Mouse (Mus musculus) lung, postnatal 0 days (tissue): ENCODE measurements around the gene Enah. TPM values are rescaled to one million over a fixed set of nuclear protein-coding genes. Genes with fewer than 3 reads are reported as not detected.

ENCODE experiments used
- ATAC-seq: fragments of 200-750 bp; cut with Nextera tagmentation; 2 replicates; pipeline ENCODE4 v1.8.0; 2017; ENCODE audit warnings: moderate library complexity
- DNase-seq: peaks from one replicate; pipeline ENCODE4 v3.0.0-alpha.2; 2016; ENCODE audit warnings: low spot score
- H3K27ac ChIP-seq: fragments of 300-500 bp; sonication (generic); 2 replicates; pipeline ENCODE4 v1.5.1; 2014; ENCODE audit warnings: antibody characterized with exemption, mild to moderate bottlenecking, low read length, mixed read lengths
- H3K27me3 ChIP-seq: fragments of 300-500 bp; sonication (generic); replicated peaks from 2 replicates; pipeline ENCODE4 v1.6.1; 2014; ENCODE audit warnings: low read length, mixed read lengths; ENCODE audit not compliant: insufficient read depth
- H3K36me3 ChIP-seq: fragments of 300-500 bp; sonication (generic); 2 replicates; pipeline ENCODE4 v1.6.1; 2014; ENCODE audit warnings: low read length, mixed read lengths; ENCODE audit not compliant: insufficient read depth
- H3K4me1 ChIP-seq: fragments of 300-500 bp; sonication (generic); 2 replicates; pipeline ENCODE4 v1.6.1; 2014; ENCODE audit warnings: antibody characterized with exemption, low read depth, low read length, mixed read lengths; ENCODE audit not compliant: insufficient read depth
- H3K4me2 ChIP-seq: fragments of 300-500 bp; sonication (generic); replicated peaks from 2 replicates; pipeline ENCODE4 v1.6.1; 2014; ENCODE audit warnings: low read depth, mild to moderate bottlenecking, low read length, moderate library complexity, mixed read lengths
- H3K4me3 ChIP-seq: fragments of 300-500 bp; sonication (generic); 2 replicates; pipeline ENCODE4 v1.5.1; 2014; ENCODE audit warnings: low read depth, low read length
- H3K9ac ChIP-seq: fragments of 300-500 bp; sonication (generic); replicated peaks from 2 replicates; pipeline ENCODE4 v1.6.1; 2014; ENCODE audit warnings: low read depth, mild to moderate bottlenecking
- H3K9me3 ChIP-seq: fragments of 300-500 bp; sonication (generic); 2 replicates; pipeline ENCODE4 v1.6.1; 2016; ENCODE audit warnings: low read length, mixed read lengths
- CTCF ChIP-seq: IDR thresholded peaks from 2 replicates; pipeline ENCODE4 v1.5.1; 2016; ENCODE audit warnings: antibody characterized with exemption, mild to moderate bottlenecking
- EP300 ChIP-seq: IDR thresholded peaks from 2 replicates; pipeline ENCODE4 v1.6.1; 2016; ENCODE audit warnings: antibody characterized with exemption, mild to moderate bottlenecking, control low read depth
- WGBS: fragments of 180-500 bp; shearing (Covaris S2); extraction: QIAGEN DNeasy Blood & Tissue Kit; methylation state at CpG from one replicate; pipeline ENCODE4 v1.1.7; 2014; 5-methylcytosine and 5-hydroxymethylcytosine counted together
- polyA plus RNA-seq: library from polyadenylated mRNA; unstranded; fragments of >200 nt; fragmentation: Nextera tagmentation; extraction: Ambion mirVana; gene quantifications from 2 replicates; pipeline ENCODE4 v1.2.1, GENCODE M21; 2015

Gene Enah
- polyA plus RNA-seq, 1 experiment from 2014 or later, result 8.9 TPM

- H3K4me3 ChIP-seq, result no peak overlapping the region
- ATAC-seq (peak; percentile 44), DNase-seq (peak; percentile 69)
- H3K4me1 ChIP-seq, result no peaks in the 10 kb centered on the region; the same call in 1 of the 2 replicates
- H3K4me2 ChIP-seq, result no peak overlapping the region
- no peaks in the 10 kb centered on the region for H3K9me3 ChIP-seq
- H3K27ac ChIP-seq, result no peak overlapping the region
- TF ChIP-seq EP300 (no peak), CTCF (no peak)
- WGBS, result 48% methylated on average over 4 of the region's 4 CpGs
- no peak overlapping the region for H3K9ac ChIP-seq
- H3K27me3 ChIP-seq, result no peaks in the 10 kb centered on the region
- H3K36me3 ChIP-seq, result no peaks in the 10 kb centered on the region
Observed at GRCm38 (mm10) chr1:182048101-182048500, 28.3 kb upstream of the Enah start.

GRCm38 (mm10) chr1:182047016-182047690 lies 27.4 kb upstream of the Enah start:
- Histone ChIP-seq H3K9me3 (no peaks in the 10 kb centered on the region), H3K4me1 (no peaks in the 10 kb centered on the region; the same call in 1 of the 2 replicates), H3K27ac (no peak overlapping the region), H3K36me3 (no peaks in the 10 kb centered on the region), H3K4me2 (no peak overlapping the region), H3K27me3 (no peaks in the 10 kb centered on the region), H3K4me3 (no peak overlapping the region), H3K9ac (no peak overlapping the region)
- 76% methylated on average over 3 of the region's 3 CpGs for WGBS
- no peak for DNase-seq
- ATAC-seq, result no peak
- TF ChIP-seq CTCF, result no peak
- TF ChIP-seq EP300, result no peak

GRCm38 (mm10) chr1:182045208-182045607 lies 25.4 kb upstream of the Enah start:
- H3K9ac ChIP-seq, result no peak overlapping the region
- DNase-seq, result no peak
- 62% methylated on average over 4 of the region's 4 CpGs for WGBS
- H3K4me2 ChIP-seq, result no peak overlapping the region
- H3K4me1 ChIP-seq, result no peaks in the 10 kb centered on the region; the same call in 1 of the 2 replicates
- no peak overlapping the region for H3K27ac ChIP-seq
- no peak overlapping the region for H3K4me3 ChIP-seq
- H3K27me3 ChIP-seq, result no peaks in the 10 kb centered on the region
- no peaks in the 10 kb centered on the region for H3K9me3 ChIP-seq
- TF ChIP-seq EP300, result no peak
- no peak for TF ChIP-seq CTCF
- no peak for ATAC-seq
- no peaks in the 10 kb centered on the region for H3K36me3 ChIP-seq

- no peaks in the 10 kb centered on the region; the same call in 1 of the 2 replicates for H3K4me1 ChIP-seq
- TF ChIP-seq CTCF, result no peak
- TF ChIP-seq EP300, result no peak
- H3K9me3 ChIP-seq, result no peaks in the 10 kb centered on the region
- no peaks in the 10 kb centered on the region for H3K27me3 ChIP-seq
- DNase-seq (no peak), ATAC-seq (no peak)
- WGBS, result 80% methylated on average over 3 of the region's 3 CpGs
- H3K4me2 ChIP-seq, result no peak overlapping the region
- H3K9ac ChIP-seq, result no peak overlapping the region
- H3K36me3 ChIP-seq, result no peaks in the 10 kb centered on the region
- H3K27ac ChIP-seq, result no peak overlapping the region
- no peak overlapping the region for H3K4me3 ChIP-seq
Observed at GRCm38 (mm10) chr1:182040538-182040937, 20.7 kb upstream of the Enah start.

- Histone ChIP-seq H3K4me3 (no peak overlapping the region), H3K27me3 (no peaks in the 10 kb centered on the region), H3K9me3 (no peaks in the 10 kb centered on the region), H3K4me2 (no peak overlapping the region), H3K36me3 (no peaks in the 10 kb centered on the region), H3K4me1 (no peaks in the 10 kb centered on the region), H3K27ac (no peak overlapping the region), H3K9ac (no peak overlapping the region)
- DNase-seq (no peak), ATAC-seq (no peak)
- no peak for TF ChIP-seq CTCF
- TF ChIP-seq EP300, result no peak
Observed at GRCm38 (mm10) chr1:182031757-182032156, 12.0 kb upstream of the Enah start.

GRCm38 (mm10) chr1:182031066-182031465 lies 11.3 kb upstream of the Enah start:
- Histone ChIP-seq H3K9ac (no peak overlapping the region), H3K4me1 (no peaks in the 10 kb centered on the region), H3K36me3 (no peaks in the 10 kb centered on the region), H3K27me3 (no peaks in the 10 kb centered on the region), H3K9me3 (no peaks in the 10 kb centered on the region), H3K27ac (no peak overlapping the region), H3K4me2 (no peak overlapping the region), H3K4me3 (no peak overlapping the region)
- TF ChIP-seq CTCF (no peak), EP300 (no peak)
- ATAC-seq, result no peak
- no peak for DNase-seq
- 82% methylated on average over 6 of the region's 6 CpGs for WGBS
